Mouse (Mus musculus) intestine, embryonic 16.5 days (tissue): Measurements from ENCODE around the gene Ttc3. TPM values are rescaled to one million over a fixed set of nuclear protein-coding genes. Genes with fewer than 3 reads are reported as not detected.
"Not testable (repeated sequence)": the region's sequence is repeated elsewhere in the genome, so short reads cannot be mapped to it uniquely, and the experiment has no call there.

Experiments
- ATAC-seq: fragments of 200-750 bp; cut with Nextera tagmentation; 2 replicates; pipeline ENCODE4 v1.8.0; 2017; ENCODE audit warnings: moderate TSS enrichment, moderate library complexity
- H3K27ac ChIP-seq: fragments of 300-500 bp; sonication (generic); 2 replicates; pipeline ENCODE4 v1.5.1; 2014; ENCODE audit warnings: mild to moderate bottlenecking, low read length
- H3K27me3 ChIP-seq: fragments of 300-500 bp; sonication (generic); replicated peaks from 2 replicates; pipeline ENCODE4 v1.6.1; 2014; ENCODE audit warnings: low read length, control low read depth, mixed read lengths; ENCODE audit not compliant: control insufficient read depth, insufficient read depth
- H3K36me3 ChIP-seq: fragments of 300-500 bp; sonication (generic); 2 replicates; pipeline ENCODE4 v1.6.1; 2014; ENCODE audit warnings: low read length, control low read depth; ENCODE audit not compliant: control insufficient read depth, insufficient read depth
- H3K4me1 ChIP-seq: fragments of 300-500 bp; sonication (generic); 2 replicates; pipeline ENCODE4 v1.6.1; 2014; ENCODE audit warnings: low read length, control low read depth, mixed read lengths; ENCODE audit not compliant: control insufficient read depth, insufficient read depth
- H3K4me2 ChIP-seq: fragments of 300-500 bp; sonication (generic); 2 replicates; pipeline ENCODE4 v1.6.1; 2014; ENCODE audit warnings: low read depth, low read length, control low read depth
- H3K4me3 ChIP-seq: fragments of 300-500 bp; sonication (generic); 2 replicates; pipeline ENCODE4 v1.5.1; 2014; ENCODE audit warnings: mild to moderate bottlenecking, low read length
- H3K9ac ChIP-seq: fragments of 300-500 bp; sonication (generic); 2 replicates; pipeline ENCODE4 v1.6.1; 2014; ENCODE audit warnings: low read depth, low read length
- H3K9me3 ChIP-seq: fragments of 300-500 bp; sonication (generic); 2 replicates; pipeline ENCODE4 v1.6.1; 2016; ENCODE audit warnings: low read length, control low read depth; ENCODE audit not compliant: control insufficient read depth
- WGBS: fragments of 180-500 bp; shearing (Covaris S2); extraction: QIAGEN DNeasy Blood & Tissue Kit; methylation state at CpG from one replicate; pipeline ENCODE4 v1.1.7; 2014; 5-methylcytosine and 5-hydroxymethylcytosine counted together
- polyA plus RNA-seq: library from polyadenylated mRNA; unstranded; fragments of >200 nt; fragmentation: Nextera tagmentation; extraction: Ambion mirVana; gene quantifications from 2 replicates; pipeline ENCODE4 v1.2.1, GENCODE M21; 2015

The Ttc3 gene
- polyA plus RNA-seq, 1 experiment from 2014 or later, result 128 TPM

GRCm38 (mm10) chr16:94468391-94468790 is 98.0 kb downstream of the Ttc3 start:
- peaks cover 24% of the 10 kb centered on the region for H3K36me3 ChIP-seq
- 92% methylated on average over 2 of the region's 2 CpGs for WGBS
- no peaks in the 10 kb centered on the region for H3K4me1 ChIP-seq
- no peak for ATAC-seq
- H3K9ac ChIP-seq, result no peak overlapping the region
- H3K9me3 ChIP-seq, result no peaks in the 10 kb centered on the region
- no peak overlapping the region for H3K4me3 ChIP-seq
- no peak overlapping the region for H3K27ac ChIP-seq
- no peaks in the 10 kb centered on the region for H3K27me3 ChIP-seq
- no peak overlapping the region for H3K4me2 ChIP-seq

- H3K4me1 ChIP-seq, result no peaks in the 10 kb centered on the region
- no peak overlapping the region for H3K4me2 ChIP-seq
- no peak overlapping the region for H3K4me3 ChIP-seq
- H3K27me3 ChIP-seq, result no peaks in the 10 kb centered on the region
- 70% methylated on average over 8 of the region's 8 CpGs for WGBS
- H3K9ac ChIP-seq, result no peak overlapping the region
- peaks cover 11% of the 10 kb centered on the region for H3K36me3 ChIP-seq
- 0 out of 2 replicates have a peak, but pooled peaks have one; percentile 33 for ATAC-seq
- H3K9me3 ChIP-seq, result no peaks in the 10 kb centered on the region
- no peak overlapping the region for H3K27ac ChIP-seq
Observed at GRCm38 (mm10) chr16:94472515-94472951, 102.1 kb downstream of the Ttc3 start.

- no peak for ATAC-seq
- no peaks in the 10 kb centered on the region for H3K27me3 ChIP-seq
- H3K36me3 ChIP-seq, result peaks cover 4% of the 10 kb centered on the region; the same call in 1 of the 2 replicates
- WGBS, result 81% methylated on average over 11 of the region's 11 CpGs
- H3K27ac ChIP-seq, result no peak overlapping the region
- no peak overlapping the region for H3K9ac ChIP-seq
- no peaks in the 10 kb centered on the region for H3K4me1 ChIP-seq
- no peak overlapping the region for H3K4me3 ChIP-seq
- H3K9me3 ChIP-seq, result no peaks in the 10 kb centered on the region
- H3K4me2 ChIP-seq, result no peak overlapping the region
Observed at GRCm38 (mm10) chr16:94473086-94473822, 102.8 kb downstream of the Ttc3 start.

GRCm38 (mm10) chr16:94484752-94485535 is 114.5 kb downstream of the Ttc3 start:
- WGBS, result 75% methylated on average over 11 of the region's 11 CpGs
- Histone ChIP-seq H3K9me3 (no peaks in the 10 kb centered on the region), H3K27ac (no peak overlapping the region)

GRCm38 (mm10) chr16:94487341-94487740 is 116.9 kb downstream of the Ttc3 start:
- Histone ChIP-seq H3K4me1 (no peaks in the 10 kb centered on the region), H3K36me3 (no peaks in the 10 kb centered on the region), H3K9ac (no peak overlapping the region), H3K27ac (no peak overlapping the region), H3K27me3 (no peaks in the 10 kb centered on the region), H3K4me3 (no peak overlapping the region), H3K9me3 (no peaks in the 10 kb centered on the region), H3K4me2 (no peak overlapping the region)
- ATAC-seq, result no peak
- WGBS, result 64% methylated on average over 5 of the region's 5 CpGs

More at GRCm38 (mm10) chr16:94484752-94485535, 114.5 kb downstream of the Ttc3 start:
- Histone ChIP-seq H3K9ac (no peak overlapping the region), H3K4me2 (no peak overlapping the region), H3K36me3 (no peaks in the 10 kb centered on the region), H3K27me3 (no peaks in the 10 kb centered on the region), H3K4me3 (no peak overlapping the region), H3K4me1 (no peaks in the 10 kb centered on the region)
- ATAC-seq, result no peak

GRCm38 (mm10) chr16:94489326-94489725 is 118.9 kb downstream of the Ttc3 start:
- ATAC-seq, result no peak
- Histone ChIP-seq H3K36me3 (no peaks in the 10 kb centered on the region), H3K9me3 (no peaks in the 10 kb centered on the region), H3K27ac (no peak overlapping the region), H3K4me2 (no peak overlapping the region), H3K4me1 (no peaks in the 10 kb centered on the region), H3K9ac (no peak overlapping the region), H3K27me3 (no peaks in the 10 kb centered on the region), H3K4me3 (no peak overlapping the region)
- WGBS, result 85% methylated on average over 5 of the region's 5 CpGs

GRCm38 (mm10) chr16:94497176-94497575 is 126.8 kb downstream of the Ttc3 start:
- not testable (repeated sequence) for H3K9me3 ChIP-seq, H3K27ac ChIP-seq, ATAC-seq, H3K4me3 ChIP-seq, H3K9ac ChIP-seq, H3K4me1 ChIP-seq, H3K4me2 ChIP-seq, H3K27me3 ChIP-seq
- WGBS, result 95% methylated on average over 7 of the region's 7 CpGs
- H3K36me3 ChIP-seq, result peaks cover 18% of the 10 kb centered on the region

- Histone ChIP-seq H3K27ac (no peak overlapping the region), H3K36me3 (peaks cover 18% of the 10 kb centered on the region), H3K9me3 (no peaks in the 10 kb centered on the region), H3K4me3 (no peak overlapping the region), H3K4me1 (no peaks in the 10 kb centered on the region), H3K4me2 (no peak overlapping the region), H3K9ac (no peak overlapping the region), H3K27me3 (no peaks in the 10 kb centered on the region)
- peak; percentile 78 for ATAC-seq
- 68% methylated on average over 5 of the region's 5 CpGs for WGBS
Observed at GRCm38 (mm10) chr16:94497911-94498310, 127.5 kb downstream of the Ttc3 start.

- WGBS, result 90% methylated on average over 5 of the region's 5 CpGs
- H3K27ac ChIP-seq, result no peak overlapping the region
- 0 out of 2 replicates have a peak, but pooled peaks cover 2% of the 10 kb centered on the region for H3K4me1 ChIP-seq
- ATAC-seq, result no peak
- H3K9me3 ChIP-seq, result no peaks in the 10 kb centered on the region
- no peak overlapping the region for H3K4me3 ChIP-seq
- no peaks in the 10 kb centered on the region for H3K27me3 ChIP-seq
- H3K36me3 ChIP-seq, result peaks cover 10% of the 10 kb centered on the region
- no peak overlapping the region for H3K4me2 ChIP-seq
- H3K9ac ChIP-seq, result no peak overlapping the region
Observed at GRCm38 (mm10) chr16:94504192-94504591, 133.8 kb downstream of the Ttc3 start.
